Mouse (Mus musculus) inflammation-experienced regulatory T-cells (primary cell): ENCODE results near the gene Snx33. TPM values are rescaled to one million over a fixed set of nuclear protein-coding genes. Genes with fewer than 3 reads are reported as not detected.

Source experiments
- polyA plus RNA-seq, 2 experiments: library from polyadenylated mRNA; unstranded; fragments of 100-300 nt; shearing (Covaris generic); gene quantifications; one replicate each; pipeline ENCODE4 v1.2.1; 2017

Gene Snx33
- polyA plus RNA-seq: 10 to 100 TPM in 1 of 2 experiments, 1 to 10 TPM in 1; 9.3 to 10.0 TPM

GRCm38 (mm10) chr9:56928041-56928811 lies at the start of gene Snx33:
Snx33 (minus strand) TSS chr9:56928371.

GRCm38 (mm10) chr9:56950414-56951400 lies 22.5 kb upstream of the Snx33 start, which contains the start of gene Snupn:
Snupn (plus strand) TSS chr9:56950878.

GRCm38 (mm10) chr9:56937223-56938160 lies 9.3 kb upstream of the Snx33 start, which contains the start of gene Imp3:
Imp3 (plus strand) TSS chr9:56937475.

Other genes with a start within 250 kb of the Snx33 start
- gene Lingo1, start 131.9 kb downstream of the Snx33 start, polyA plus RNA-seq: under 1 TPM in 1 of 2 experiments, not detected in 1; 0.42 TPM
- under 1 TPM in 1 of 2 experiments, not detected in 1; 0.24 TPM for gene Odf3l1, start 63.7 kb downstream of the Snx33 start, polyA plus RNA-seq
- 1 to 10 TPM in 1 of 2 experiments, under 1 TPM in 1; 0.27 to 1.4 TPM for gene Cspg4, start 63.3 kb downstream of the Snx33 start, polyA plus RNA-seq
- gene Imp3, start 9.1 kb upstream of the Snx33 start, polyA plus RNA-seq: 10 to 100 TPM; 86.3 to 93.6 TPM
- gene Snupn, start 22.5 kb upstream of the Snx33 start, polyA plus RNA-seq: 10 to 100 TPM; 18.3 TPM
- gene Ptpn9, start 66.6 kb upstream of the Snx33 start, polyA plus RNA-seq: 10 to 100 TPM; 18.7 to 22.5 TPM
- gene Sin3a, start 143.7 kb upstream of the Snx33 start, polyA plus RNA-seq: 10 to 100 TPM; 34.6 to 46.6 TPM
- 100 to 1,000 TPM in 1 of 2 experiments, 10 to 100 TPM in 1; 66.1 to 104 TPM for gene Man2c1, start 202.3 kb upstream of the Snx33 start, polyA plus RNA-seq
- 10 to 100 TPM; 29.4 to 32.0 TPM for gene Neil1, start 219.9 kb upstream of the Snx33 start, polyA plus RNA-seq
- 100 to 1,000 TPM; 264 to 285 TPM for gene Commd4, start 230.0 kb upstream of the Snx33 start, polyA plus RNA-seq